Mouse (Mus musculus) E14TG2a.4 (cell line): ENCODE data around the gene Slc10a7.

Source experiments
- CTCF ChIP-seq: conservative IDR thresholded peaks from 2 replicates; pipeline ENCODE4 v1.5.1; 2014; ENCODE audit warnings: low read length
- NANOG ChIP-seq: IDR thresholded peaks from 2 replicates; pipeline ENCODE4 v1.6.1; 2014; ENCODE audit warnings: borderline replicate concordance, low read length, mixed read lengths
- POU5F1 ChIP-seq: IDR thresholded peaks from 2 replicates; pipeline ENCODE4 v1.6.1; 2014; ENCODE audit warnings: low read length, borderline replicate concordance

GRCm38 (mm10) chr8:78734721-78735517 lies 225.8 kb downstream of the Slc10a7 start:
- TF ChIP-seq CTCF (no peak), NANOG (no peak), POU5F1 (no peak)
